Mouse (Mus musculus): ENCODE measurements around the gene Dll4.

- TF ChIP-seq GATA1 (IDR thresholded peaks at IDR 0.05; ENCODE audit: borderline replicate concordance, low read length) (no peak), FLI1 (IDR thresholded peaks at IDR 0.05; ENCODE audit: low read length) (no peak)
Measured at GRCm38 (mm10) chr2:119358249-119358648, 32.7 kb downstream of the Dll4 start.
